Mouse (Mus musculus) MEL (cell line): Measurements from ENCODE around the gene Npat.

Experiments
- BHLHE40 ChIP-seq: IDR thresholded peaks from 2 replicates; pipeline ENCODE4 v1.6.1; 2012; ENCODE audit warnings: low read depth, mild to moderate bottlenecking, inconsistent platforms, low read length, improper control_type of control experiment, borderline replicate concordance
- CHD1 ChIP-seq: IDR thresholded peaks from 2 replicates; pipeline ENCODE4 v1.6.1; 2012; ENCODE audit warnings: low read depth, mild to moderate bottlenecking, inconsistent platforms, low read length, improper control_type of control experiment
- CTCF ChIP-seq, 3 experiments: IDR thresholded peaks in 2 of 3; conservative IDR thresholded peaks in 1 of 3; 2 replicates each; pipeline ENCODE4 v1.5.1; 2011 to 2012; ENCODE audit warnings: low read length in 3 of 3, low read depth in 2 of 3, mild to moderate bottlenecking in 2 of 3, improper control_type of control experiment in 1 of 3, inconsistent platforms in 1 of 3, mixed read lengths in 1 of 3, moderate library complexity in 1 of 3; ENCODE audit not compliant: control insufficient read depth in 1 of 3, insufficient read depth in 1 of 3, poor library complexity in 1 of 3, severe bottlenecking in 1 of 3
- ELF1 ChIP-seq: IDR thresholded peaks from 2 replicates; pipeline ENCODE4 v1.6.1; 2014; ENCODE audit warnings: low read depth, mild to moderate bottlenecking, inconsistent platforms, low read length, improper control_type of control experiment, moderate library complexity
- ETS1 ChIP-seq: IDR thresholded peaks from 2 replicates; pipeline ENCODE4 v1.6.1; 2012; ENCODE audit warnings: low read depth, mild to moderate bottlenecking, inconsistent platforms, low read length, improper control_type of control experiment, moderate library complexity
- MAX ChIP-seq: IDR thresholded peaks from 2 replicates; pipeline ENCODE4 v1.6.1; 2011; ENCODE audit warnings: low read length, improper control_type of control experiment
- MYC ChIP-seq: IDR thresholded peaks from 2 replicates; pipeline ENCODE4 v1.6.1; 2011; ENCODE audit warnings: low read depth, mild to moderate bottlenecking, low read length, improper control_type of control experiment, moderate library complexity
- POLR2A ChIP-seq, 2 experiments: IDR thresholded peaks; 2 replicates each; pipeline ENCODE4 v1.6.1; 2011 to 2012; ENCODE audit warnings: low read length in 2 of 2, mild to moderate bottlenecking in 2 of 2, control low read depth in 1 of 2, improper control_type of control experiment in 1 of 2, low read depth in 1 of 2, moderate library complexity in 1 of 2; ENCODE audit not compliant: control insufficient read depth in 1 of 2, insufficient read depth in 1 of 2, poor library complexity in 1 of 2
- POLR2AphosphoS5 ChIP-seq: IDR thresholded peaks from 2 replicates; pipeline ENCODE4 v1.6.1; 2012; ENCODE audit warnings: low read depth, borderline replicate concordance, mild to moderate bottlenecking, inconsistent platforms, low read length, moderate library complexity, mixed read lengths
- RCOR1 ChIP-seq: IDR thresholded peaks from 2 replicates; pipeline ENCODE4 v1.6.1; 2012; ENCODE audit warnings: low read depth, mild to moderate bottlenecking, inconsistent platforms, low read length, improper control_type of control experiment
- ZKSCAN1 ChIP-seq: IDR thresholded peaks from 2 replicates; pipeline ENCODE4 v1.6.1; 2012; ENCODE audit warnings: low read depth, mild to moderate bottlenecking, inconsistent platforms, low read length, improper control_type of control experiment, moderate library complexity

DNA sequence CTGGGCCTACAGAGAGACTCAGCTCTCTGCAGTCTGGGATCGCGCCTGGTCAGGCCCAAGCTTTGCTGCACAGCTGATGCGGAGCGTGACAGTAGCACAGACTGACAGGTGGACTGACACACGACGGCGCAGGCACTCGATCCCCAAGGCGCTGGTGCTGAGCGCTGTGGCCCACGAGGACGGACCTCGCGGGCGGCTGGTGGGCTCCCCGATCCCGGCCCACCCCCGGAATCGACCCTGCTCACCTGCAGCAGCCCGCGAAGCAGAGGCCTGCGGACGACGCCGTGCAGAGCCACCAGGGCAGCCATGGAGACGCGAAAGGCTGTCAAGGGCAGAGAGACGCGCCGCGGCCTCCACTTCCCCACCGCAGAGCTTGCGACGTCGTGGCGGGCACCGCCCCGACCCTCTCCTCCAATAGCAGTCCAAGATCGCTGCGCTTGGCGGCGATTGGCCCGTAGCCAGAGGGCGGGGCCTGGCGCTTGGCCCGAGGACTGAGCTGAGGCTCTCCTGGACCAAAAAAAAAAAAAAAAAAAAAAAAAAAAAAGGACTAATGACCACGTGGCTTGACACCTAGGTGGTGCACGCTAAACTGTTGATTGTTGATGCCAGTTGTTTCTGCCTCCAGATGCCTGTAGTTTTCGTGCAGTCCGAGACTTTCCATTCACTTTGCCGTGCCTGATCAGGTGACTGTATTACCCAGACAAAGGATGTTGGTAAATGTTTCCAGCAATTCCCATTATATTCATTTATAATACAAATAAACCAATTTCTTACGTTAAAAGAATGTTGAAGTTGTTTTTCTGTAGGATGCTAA lies 73.3 kb downstream of the Npat start, which contains the start of gene Acat1:
- TF ChIP-seq MAX (peak; percentile 97), ZKSCAN1 (no peak), CTCF (IDR thresholded peaks at IDR 0.05 in 2 of 3, conservative IDR thresholded peaks at IDR 0.05 in 1 of 3; ENCODE audit: control insufficient read depth in 1 of 3, insufficient read depth in 1 of 3, low read depth in 2 of 3, low read length in 3 of 3, poor library complexity in 1 of 3, severe bottlenecking in 1 of 3) (no peak), CHD1 (no peak), POLR2A (IDR thresholded peaks at IDR 0.05; ENCODE audit: control insufficient read depth in 1 of 2, insufficient read depth in 1 of 2, low read depth in 1 of 2, low read length in 2 of 2, poor library complexity in 1 of 2) (peak; percentile 80 to 82; a peak in 3 of 4 replicates), POLR2AphosphoS5 (no peak), RCOR1 (0 out of 2 replicates have a peak, but pooled peaks have one; percentile 7), ETS1 (peak; percentile 41; the same call in 1 of the 2 replicates), BHLHE40 (no peak; the same call in 1 of the 2 replicates), ELF1 (no peak), MYC (peak; percentile 85)
